Mouse (Mus musculus): ENCODE results near the gene 4930449I24Rik. TPM values are rescaled to one million over a fixed set of nuclear protein-coding genes. Genes with fewer than 3 reads are reported as not detected.
"Not testable (repeated sequence)": the region's sequence is repeated elsewhere in the genome, so short reads cannot be mapped to it uniquely, and the experiment has no call there.

4930449I24Rik gene
- polyA plus RNA-seq (2016; fragmentation: Nextera tagmentation; extraction: Ambion mirVana), result not detected in 2 replicates

GRCm38 (mm10) chr5:146502099-146502498 lies at the start of gene 4930449I24Rik:
4930449I24Rik (plus strand) TSS chr5:146502399.
- H3K4me3 ChIP-seq (replicated peaks), result not testable (repeated sequence)

GRCm38 (mm10) chr5:146453556-146453955 lies 48.6 kb upstream of the 4930449I24Rik start:
- H3K4me3 ChIP-seq (replicated peaks), result no peak overlapping the region
- H3K9me3 ChIP-seq, result no peaks in the 10 kb centered on the region
- H3K9ac ChIP-seq, result no peak overlapping the region
- no peak overlapping the region for H3K27ac ChIP-seq
- H3K27me3 ChIP-seq, result no peaks in the 10 kb centered on the region
- WGBS, result 89% methylated on average over 6 of the region's 6 CpGs
- no peak overlapping the region for H3K4me2 ChIP-seq
- ATAC-seq (ENCODE audit: low FRiP score), result no peak
- no peaks in the 10 kb centered on the region for H3K4me1 ChIP-seq
- H3K36me3 ChIP-seq (replicated peaks), result peaks cover 15% of the 10 kb centered on the region; the same call in 1 of the 2 replicates

More at GRCm38 (mm10) chr5:146502099-146502498, at the start of gene 4930449I24Rik:
- ATAC-seq (ENCODE audit: low FRiP score); H3K36me3 ChIP-seq (replicated peaks); H3K9ac ChIP-seq; H3K9me3 ChIP-seq; H3K4me1 ChIP-seq; H3K27me3 ChIP-seq; H3K4me2 ChIP-seq; H3K27ac ChIP-seq: not testable (repeated sequence)
- WGBS, result no CpG with 5 or more reads among the region's 5 CpGs

- Histone ChIP-seq H3K27me3 (no peaks in the 10 kb centered on the region), H3K4me1 (no peaks in the 10 kb centered on the region), H3K27ac (no peak overlapping the region), H3K9me3 (no peaks in the 10 kb centered on the region), H3K36me3 (replicated peaks) (peaks cover 12% of the 10 kb centered on the region; the same call in 1 of the 2 replicates), H3K4me2 (no peak overlapping the region), H3K4me3 (replicated peaks) (no peak overlapping the region), H3K9ac (no peak overlapping the region)
- ATAC-seq (ENCODE audit: low FRiP score), result no peak
- WGBS, result 91% methylated on average over 8 of the region's 8 CpGs
Observed at GRCm38 (mm10) chr5:146461612-146462011, 40.6 kb upstream of the 4930449I24Rik start.

GRCm38 (mm10) chr5:146466663-146467062 lies 35.5 kb upstream of the 4930449I24Rik start:
- 95% methylated on average over 19 of the region's 19 CpGs for WGBS

GRCm38 (mm10) chr5:146468311-146468710 lies 33.9 kb upstream of the 4930449I24Rik start:
- Histone ChIP-seq H3K9ac (no peak overlapping the region), H3K4me2 (no peak overlapping the region), H3K4me3 (replicated peaks) (no peak overlapping the region), H3K27me3 (no peaks in the 10 kb centered on the region), H3K27ac (no peak overlapping the region), H3K4me1 (no peaks in the 10 kb centered on the region), H3K36me3 (replicated peaks) (peaks cover 18% of the 10 kb centered on the region), H3K9me3 (no peaks in the 10 kb centered on the region)
- WGBS, result 93% methylated on average over 9 of the region's 9 CpGs
- ATAC-seq (ENCODE audit: low FRiP score), result 0 out of 2 replicates have a peak, but pooled peaks have one; percentile 20

More at GRCm38 (mm10) chr5:146466663-146467062, 35.5 kb upstream of the 4930449I24Rik start:
- Histone ChIP-seq H3K36me3 (replicated peaks) (peaks cover 18% of the 10 kb centered on the region), H3K27me3 (no peaks in the 10 kb centered on the region), H3K4me1 (no peaks in the 10 kb centered on the region), H3K9ac (no peak overlapping the region), H3K9me3 (no peaks in the 10 kb centered on the region), H3K4me2 (no peak overlapping the region), H3K27ac (no peak overlapping the region), H3K4me3 (replicated peaks) (no peak overlapping the region)
- no peak for ATAC-seq (ENCODE audit: low FRiP score)

GRCm38 (mm10) chr5:146470821-146471220 lies 31.4 kb upstream of the 4930449I24Rik start:
- peaks cover 18% of the 10 kb centered on the region for H3K36me3 ChIP-seq (replicated peaks)

GRCm38 (mm10) chr5:146471311-146471710 lies 30.9 kb upstream of the 4930449I24Rik start:
- no peak overlapping the region for H3K4me3 ChIP-seq (replicated peaks)
- no peak overlapping the region for H3K27ac ChIP-seq
- no peaks in the 10 kb centered on the region for H3K9me3 ChIP-seq
- no peak for ATAC-seq (ENCODE audit: low FRiP score)
- no peaks in the 10 kb centered on the region for H3K4me1 ChIP-seq
- peaks cover 18% of the 10 kb centered on the region for H3K36me3 ChIP-seq (replicated peaks)
- no peak overlapping the region for H3K9ac ChIP-seq
- H3K4me2 ChIP-seq, result no peak overlapping the region
- no peaks in the 10 kb centered on the region for H3K27me3 ChIP-seq
- 88% methylated on average over 5 of the region's 5 CpGs for WGBS

More at GRCm38 (mm10) chr5:146470821-146471220, 31.4 kb upstream of the 4930449I24Rik start:
- Histone ChIP-seq H3K4me1 (no peaks in the 10 kb centered on the region), H3K9ac (no peak overlapping the region), H3K4me3 (replicated peaks) (no peak overlapping the region), H3K27me3 (no peaks in the 10 kb centered on the region), H3K27ac (no peak overlapping the region), H3K4me2 (no peak overlapping the region), H3K9me3 (no peaks in the 10 kb centered on the region)
- 91% methylated on average over 9 of the region's 9 CpGs for WGBS
- ATAC-seq (ENCODE audit: low FRiP score), result no peak

- no peak overlapping the region for H3K9ac ChIP-seq
- peaks cover 18% of the 10 kb centered on the region for H3K36me3 ChIP-seq (replicated peaks)
- no peak for ATAC-seq (ENCODE audit: low FRiP score)
- no peak overlapping the region for H3K4me2 ChIP-seq
- no peaks in the 10 kb centered on the region for H3K4me1 ChIP-seq
- 91% methylated on average over 12 of the region's 12 CpGs for WGBS
- no peak overlapping the region for H3K4me3 ChIP-seq (replicated peaks)
- no peaks in the 10 kb centered on the region for H3K9me3 ChIP-seq
- H3K27ac ChIP-seq, result no peak overlapping the region
- H3K27me3 ChIP-seq, result no peaks in the 10 kb centered on the region
Observed at GRCm38 (mm10) chr5:146471821-146472220, 30.4 kb upstream of the 4930449I24Rik start.

- not testable (repeated sequence) for H3K9me3 ChIP-seq; H3K36me3 ChIP-seq (replicated peaks); H3K27ac ChIP-seq; H3K4me2 ChIP-seq; H3K9ac ChIP-seq; ATAC-seq (ENCODE audit: low FRiP score); H3K27me3 ChIP-seq; H3K4me3 ChIP-seq (replicated peaks); H3K4me1 ChIP-seq
- 7% methylated on average over 4 of the region's 4 CpGs for WGBS
Observed at GRCm38 (mm10) chr5:146479564-146479963, 22.6 kb upstream of the 4930449I24Rik start.

GRCm38 (mm10) chr5:146481665-146482064 lies 20.5 kb upstream of the 4930449I24Rik start, which contains the start of gene Gm6408:
Gm6408 (plus strand) TSS chr5:146481965.
- not testable (repeated sequence) for ATAC-seq (ENCODE audit: low FRiP score); H3K4me1 ChIP-seq; H3K4me3 ChIP-seq (replicated peaks); H3K4me2 ChIP-seq; H3K27me3 ChIP-seq; H3K9me3 ChIP-seq; H3K27ac ChIP-seq; H3K36me3 ChIP-seq (replicated peaks); H3K9ac ChIP-seq
- WGBS, result 96% methylated on average over 3 of the region's 3 CpGs

- H3K4me1 ChIP-seq; ATAC-seq (ENCODE audit: low FRiP score); H3K9me3 ChIP-seq; H3K27me3 ChIP-seq; H3K9ac ChIP-seq; H3K4me2 ChIP-seq; H3K36me3 ChIP-seq (replicated peaks); H3K4me3 ChIP-seq (replicated peaks); H3K27ac ChIP-seq: not testable (repeated sequence)
- WGBS, result 16% methylated on average over 3 of the region's 4 CpGs
Observed at GRCm38 (mm10) chr5:146488959-146489358, 13.2 kb upstream of the 4930449I24Rik start.

GRCm38 (mm10) chr5:146491063-146491462 lies 11.1 kb upstream of the 4930449I24Rik start, which contains the start of gene Gm6370:
Gm6370 (plus strand) TSS chr5:146491363.
- not testable (repeated sequence) for ATAC-seq (ENCODE audit: low FRiP score); H3K27me3 ChIP-seq; H3K9ac ChIP-seq; H3K36me3 ChIP-seq (replicated peaks); H3K9me3 ChIP-seq; H3K4me3 ChIP-seq (replicated peaks); H3K27ac ChIP-seq; H3K4me1 ChIP-seq; H3K4me2 ChIP-seq
- no CpG with 5 or more reads among the region's 5 CpGs for WGBS

GRCm38 (mm10) chr5:146513823-146514222 lies 11.6 kb downstream of the 4930449I24Rik start, which contains the start of gene Gm3402:
Gm3402 (plus strand) TSS chr5:146514123.
- 86% methylated on average over 1 of the region's 5 CpGs for WGBS
- H3K4me2 ChIP-seq; ATAC-seq (ENCODE audit: low FRiP score); H3K36me3 ChIP-seq (replicated peaks); H3K4me3 ChIP-seq (replicated peaks); H3K9ac ChIP-seq; H3K9me3 ChIP-seq; H3K27me3 ChIP-seq; H3K4me1 ChIP-seq; H3K27ac ChIP-seq: not testable (repeated sequence)
